Mouse (Mus musculus) megakaryocyte, embryonic 14.5 days (primary cell): Measurements from ENCODE around the gene Nr3c2. TPM values are rescaled to one million over a fixed set of nuclear protein-coding genes. Genes with fewer than 3 reads are reported as not detected.

Source experiments
- H3K27me3 ChIP-seq: replicated peaks from 2 replicates; pipeline ENCODE3; 2012; ENCODE audit warnings: inconsistent platforms
- H3K36me3 ChIP-seq: replicated peaks from 2 replicates; pipeline ENCODE3; 2012; ENCODE audit warnings: low read length, inconsistent platforms, mixed read lengths
- H3K4me1 ChIP-seq: 2 replicates; pipeline ENCODE4 v1.6.1; 2012; ENCODE audit warnings: inconsistent platforms
- H3K4me3 ChIP-seq: replicated peaks from 2 replicates; pipeline ENCODE3; 2012; ENCODE audit warnings: moderate library complexity, mild to moderate bottlenecking, inconsistent platforms
- H3K9me3 ChIP-seq: 2 replicates; pipeline ENCODE4 v1.6.1; 2012; ENCODE audit warnings: inconsistent platforms
- FLI1 ChIP-seq: IDR thresholded peaks from 2 replicates; pipeline ENCODE4 v1.6.1; 2012; ENCODE audit warnings: low read length, inconsistent platforms, mixed read lengths
- GATA1 ChIP-seq: IDR thresholded peaks from 3 replicates; pipeline ENCODE4 v1.6.1; 2012; ENCODE audit warnings: mixed read lengths, low read length, inconsistent platforms, borderline replicate concordance
- polyA plus RNA-seq: library from polyadenylated mRNA; stranded (reverse); fragments of >175 nt; gene quantifications from 2 replicates; pipeline ENCODE4 v1.2.3, GENCODE M21; 2012; ENCODE audit warnings: low replicate concordance; ENCODE audit not compliant: insufficient read depth

Nr3c2 gene
- polyA plus RNA-seq, 1 experiment = not detected

DNA sequence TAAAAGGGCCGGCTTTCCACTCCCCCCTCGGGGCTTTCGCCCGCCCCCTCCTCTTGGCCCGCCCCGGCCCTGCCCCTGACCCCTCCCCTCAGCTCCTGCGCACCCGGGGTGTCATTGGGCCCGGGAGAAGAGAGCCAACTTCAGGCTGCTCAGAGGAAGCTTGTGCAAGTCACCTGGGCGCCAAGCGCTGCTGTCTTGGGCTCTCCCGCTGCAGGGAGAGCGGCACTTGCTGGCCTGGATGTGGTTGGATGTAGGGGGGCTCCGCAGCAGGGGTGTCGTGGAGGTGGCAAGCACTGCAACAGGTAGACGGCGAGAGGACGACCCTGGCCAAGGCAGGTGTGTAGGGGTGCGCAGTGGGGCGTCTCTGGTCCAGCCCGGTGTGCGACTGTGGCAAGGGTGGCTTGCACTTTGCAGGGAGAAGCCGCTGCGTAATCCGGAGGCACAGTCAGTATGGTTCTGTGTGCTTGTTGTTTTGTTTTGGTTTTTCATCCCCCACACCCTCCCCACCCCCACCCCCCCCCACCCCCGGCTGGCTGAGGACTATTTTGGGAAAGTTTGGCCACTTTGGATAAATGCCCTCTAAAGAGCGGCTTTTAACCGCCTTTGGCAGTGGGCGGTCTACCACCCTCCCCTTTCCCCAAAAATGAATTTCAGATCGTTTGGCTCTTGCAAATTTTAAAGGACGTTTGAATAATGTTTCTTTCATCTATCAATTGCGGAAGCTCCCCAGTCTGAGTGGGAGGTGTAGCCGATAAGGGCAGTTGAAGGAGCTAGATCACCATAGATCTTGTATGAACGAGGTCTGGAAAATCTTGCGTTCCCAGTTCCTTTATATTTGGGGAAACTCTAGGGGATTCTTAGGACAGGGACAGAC, 3.2 kb downstream of the Nr3c2 start:
- H3K4me1 ChIP-seq = peaks cover 40% of the 10 kb centered on the region
- no peaks in the 10 kb centered on the region for H3K36me3 ChIP-seq
- TF ChIP-seq FLI1 (no peak), GATA1 (no peak)
- H3K9me3 ChIP-seq = 0 out of 2 replicates have a peak, but pooled peaks cover 6% of the 10 kb centered on the region
- peaks cover 55% of the 10 kb centered on the region for H3K27me3 ChIP-seq
- H3K4me3 ChIP-seq = peak overlapping the region; percentile 91

DNA sequence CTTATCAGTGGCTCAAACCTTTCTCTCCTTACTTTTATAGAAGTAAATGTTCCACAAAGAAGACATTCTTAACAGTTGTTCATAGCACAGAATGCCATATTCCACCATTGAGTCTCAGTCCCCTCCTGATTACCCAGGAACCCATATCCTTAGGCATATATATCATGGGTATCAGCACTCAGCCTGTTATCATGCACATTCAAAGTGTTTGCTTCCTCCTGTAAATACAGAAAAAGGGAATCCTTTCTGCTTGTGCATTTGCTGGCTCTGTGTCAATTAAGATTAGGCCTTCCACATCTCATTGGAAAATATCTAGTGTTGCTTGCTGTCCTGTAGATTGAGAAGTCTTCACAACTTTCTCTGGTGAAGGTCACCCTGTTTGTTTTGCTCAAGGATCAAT, 12.0 kb downstream of the Nr3c2 start:
- 0 out of 2 replicates have a peak, but pooled peaks cover 3% of the 10 kb centered on the region for H3K9me3 ChIP-seq
- TF ChIP-seq FLI1 = no peak
- H3K4me3 ChIP-seq = no peak overlapping the region

DNA sequence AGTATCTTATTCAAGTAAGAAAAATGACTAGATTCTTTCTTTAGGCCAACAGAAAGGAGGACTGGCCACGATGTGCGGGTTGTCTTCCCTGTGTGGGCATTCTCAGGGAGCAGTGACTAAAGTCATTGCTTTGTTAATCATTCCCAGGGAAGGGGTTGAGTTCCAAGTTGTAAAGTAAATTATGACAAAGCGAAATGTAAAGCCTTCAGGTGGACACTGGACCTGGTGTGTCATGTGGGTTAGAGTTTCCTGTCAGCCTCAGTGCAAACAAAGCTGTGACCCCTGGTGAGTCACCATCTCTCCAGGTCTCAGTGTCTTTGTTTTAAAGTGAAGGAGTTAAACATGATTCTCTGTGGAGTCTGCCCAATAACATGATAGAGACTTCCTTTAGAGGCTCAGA, 13.4 kb downstream of the Nr3c2 start:
- no peaks in the 10 kb centered on the region for H3K27me3 ChIP-seq
- no peaks in the 10 kb centered on the region for H3K4me1 ChIP-seq
- H3K36me3 ChIP-seq = no peaks in the 10 kb centered on the region
- H3K9me3 ChIP-seq = 0 out of 2 replicates have a peak, but pooled peaks cover 3% of the 10 kb centered on the region
- no peak overlapping the region for H3K4me3 ChIP-seq
- TF ChIP-seq FLI1 (no peak), GATA1 (no peak)

More for the DNA sequence above, 12.0 kb downstream of the Nr3c2 start:
- Histone ChIP-seq H3K4me1 (no peaks in the 10 kb centered on the region), H3K36me3 (no peaks in the 10 kb centered on the region), H3K27me3 (no peaks in the 10 kb centered on the region)

DNA sequence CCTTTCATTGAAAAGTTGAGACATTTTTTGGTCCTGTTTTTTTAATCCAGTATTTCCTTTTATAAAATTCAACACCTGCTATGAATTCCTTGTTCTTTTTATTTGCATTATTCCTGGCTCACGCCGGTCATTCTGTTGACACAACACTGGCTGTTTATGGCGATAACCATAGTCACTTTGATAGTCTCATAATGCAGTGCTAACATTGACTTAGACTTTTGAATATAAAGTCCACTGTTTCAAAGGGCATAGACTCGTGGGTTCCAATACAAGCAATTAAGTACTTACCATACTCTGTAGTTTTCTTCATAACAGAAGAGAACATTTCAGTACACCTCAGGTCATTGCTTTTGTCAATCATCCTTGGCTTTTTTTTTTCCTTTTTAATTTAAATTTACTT, 14.0 kb downstream of the Nr3c2 start:
- H3K9me3 ChIP-seq = 0 out of 2 replicates have a peak, but pooled peaks cover 3% of the 10 kb centered on the region
- H3K36me3 ChIP-seq = no peaks in the 10 kb centered on the region
- TF ChIP-seq FLI1 (no peak), GATA1 (no peak)
- H3K27me3 ChIP-seq = no peaks in the 10 kb centered on the region
- H3K4me1 ChIP-seq = no peaks in the 10 kb centered on the region
- no peak overlapping the region for H3K4me3 ChIP-seq

DNA sequence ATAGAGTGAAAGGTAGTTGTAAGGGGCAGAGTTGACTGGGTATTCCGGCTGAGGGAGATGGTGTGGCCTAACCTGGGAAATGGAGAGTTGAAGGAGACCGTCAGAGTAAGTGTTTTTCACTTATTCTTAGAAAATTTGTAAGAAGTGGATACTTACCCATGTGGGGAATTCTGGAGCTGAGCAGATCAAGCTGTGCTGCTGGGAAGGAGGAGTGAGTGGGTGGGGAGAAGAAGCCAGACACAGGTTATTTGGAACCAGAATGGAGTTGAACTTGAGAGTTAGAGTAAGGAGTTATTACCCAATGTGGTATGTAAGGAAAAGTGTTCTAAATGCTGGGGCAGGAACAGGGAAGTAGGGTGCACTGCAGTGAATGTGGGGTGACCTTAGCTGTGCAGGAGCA, 16.0 kb downstream of the Nr3c2 start:
- TF ChIP-seq FLI1 = no peak
- no peak for TF ChIP-seq GATA1
- no peaks in the 10 kb centered on the region for H3K36me3 ChIP-seq
- no peaks in the 10 kb centered on the region for H3K9me3 ChIP-seq
- H3K4me3 ChIP-seq = no peak overlapping the region
- no peaks in the 10 kb centered on the region for H3K27me3 ChIP-seq
- H3K4me1 ChIP-seq = no peaks in the 10 kb centered on the region

DNA sequence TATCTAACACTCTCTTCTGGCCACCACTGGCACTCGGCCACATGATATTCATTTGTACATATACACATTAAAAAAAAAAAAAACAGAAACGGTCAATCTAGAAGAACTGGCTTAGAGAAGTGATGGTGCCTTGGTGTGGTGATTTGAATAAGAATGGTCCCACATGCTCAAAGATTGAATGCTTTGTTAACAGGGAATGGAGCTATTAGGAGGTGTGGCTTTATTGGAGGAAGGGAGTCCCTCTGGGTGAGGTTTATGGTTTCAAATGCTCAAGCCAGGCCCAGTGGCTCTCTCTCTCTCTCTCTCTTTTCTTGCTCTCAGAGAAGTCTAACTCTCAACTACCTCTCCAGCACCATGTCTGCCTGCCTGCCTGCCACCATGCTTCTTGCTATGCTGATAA, 20.3 kb downstream of the Nr3c2 start:
- no peaks in the 10 kb centered on the region for H3K4me1 ChIP-seq
- no peaks in the 10 kb centered on the region for H3K36me3 ChIP-seq
- no peak overlapping the region for H3K4me3 ChIP-seq
- H3K27me3 ChIP-seq = no peaks in the 10 kb centered on the region
- H3K9me3 ChIP-seq = no peaks in the 10 kb centered on the region
- TF ChIP-seq GATA1 (no peak), FLI1 (no peak)

DNA sequence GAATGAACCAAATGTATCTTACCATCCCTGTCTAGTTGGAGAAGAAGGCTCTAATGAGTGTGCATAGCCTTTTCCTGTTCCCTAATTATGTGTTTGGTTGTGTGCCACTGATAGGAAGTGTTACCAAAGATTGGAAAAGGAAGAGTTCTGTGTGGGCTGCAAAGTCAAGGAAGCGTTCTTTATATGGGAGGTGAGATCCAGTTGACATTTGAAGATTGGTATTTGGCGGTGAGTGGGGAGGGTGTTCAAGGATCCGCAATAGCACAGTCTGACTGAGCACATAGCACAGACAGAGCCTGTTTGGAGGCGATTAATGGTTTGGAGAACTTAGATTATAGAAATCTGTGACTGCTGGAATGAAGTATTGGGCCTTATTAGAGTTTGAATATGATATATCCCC, 24.9 kb downstream of the Nr3c2 start:
- Histone ChIP-seq H3K4me1 (no peaks in the 10 kb centered on the region), H3K27me3 (no peaks in the 10 kb centered on the region), H3K4me3 (no peak overlapping the region), H3K9me3 (no peaks in the 10 kb centered on the region), H3K36me3 (no peaks in the 10 kb centered on the region)
- TF ChIP-seq FLI1 = no peak
- TF ChIP-seq GATA1 = no peak

DNA sequence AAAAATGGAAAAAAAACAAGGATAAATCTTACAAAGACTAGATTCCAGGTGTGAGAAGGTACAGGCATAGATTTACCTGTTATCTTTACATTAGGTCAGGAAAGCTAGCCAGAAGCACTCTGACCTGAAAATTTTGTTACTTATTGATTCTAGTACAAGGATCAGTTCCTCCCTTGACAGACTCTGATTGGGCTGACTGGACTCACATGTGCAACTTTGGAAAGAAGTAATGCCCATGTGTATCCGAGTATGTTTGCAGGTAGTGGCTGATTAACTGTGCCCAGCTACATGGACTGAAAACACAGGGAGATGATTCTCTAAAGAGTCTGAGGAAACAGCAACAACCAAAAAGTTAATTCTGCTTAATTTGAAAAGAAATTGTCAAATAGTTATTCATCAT, 29.1 kb downstream of the Nr3c2 start:
- no peak for TF ChIP-seq FLI1
- H3K4me1 ChIP-seq = no peaks in the 10 kb centered on the region
- H3K27me3 ChIP-seq = no peaks in the 10 kb centered on the region
- no peaks in the 10 kb centered on the region for H3K9me3 ChIP-seq
- no peaks in the 10 kb centered on the region for H3K36me3 ChIP-seq
- H3K4me3 ChIP-seq = no peak overlapping the region

DNA sequence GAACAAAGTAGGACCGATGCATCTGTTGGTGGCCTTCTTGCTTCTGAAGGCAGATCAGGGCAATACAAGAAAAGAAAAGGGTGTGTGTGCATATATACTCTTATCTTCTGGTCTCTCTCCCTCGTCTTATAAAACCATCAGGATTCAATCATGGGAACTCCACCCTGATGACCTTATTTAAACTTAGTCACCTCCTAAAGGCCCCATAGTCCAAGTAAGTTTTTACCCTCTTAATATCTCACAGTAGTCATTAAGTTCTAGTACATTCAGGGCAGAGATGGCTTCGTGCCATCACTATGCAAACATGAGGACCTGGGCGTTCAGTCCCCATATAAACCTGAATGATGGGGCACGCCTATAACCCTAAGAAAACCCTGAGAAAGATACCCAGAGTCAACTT, 29.6 kb downstream of the Nr3c2 start:
- Histone ChIP-seq H3K27me3 (no peaks in the 10 kb centered on the region), H3K9me3 (no peaks in the 10 kb centered on the region), H3K4me3 (no peak overlapping the region), H3K4me1 (no peaks in the 10 kb centered on the region), H3K36me3 (no peaks in the 10 kb centered on the region)
- TF ChIP-seq GATA1 = no peak
- no peak for TF ChIP-seq FLI1

DNA sequence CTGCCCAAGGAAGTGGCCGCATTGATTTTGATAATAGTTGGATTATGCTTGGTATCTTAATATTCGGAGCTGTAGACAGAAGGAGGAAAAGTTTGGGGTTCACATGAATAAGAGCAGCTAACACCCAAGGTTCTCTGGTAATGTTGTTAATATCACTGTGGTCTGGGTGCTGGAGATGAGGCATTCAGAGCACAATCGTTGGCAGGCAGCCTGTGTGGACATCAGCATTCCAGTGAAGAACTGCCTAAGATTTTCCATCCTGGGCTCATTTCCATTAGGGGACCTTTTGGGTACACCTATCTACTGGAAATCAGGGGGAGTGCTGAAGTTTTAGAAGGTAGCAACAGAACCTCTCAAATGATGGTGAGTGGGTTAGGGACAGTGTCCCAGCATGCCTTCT, 65.8 kb downstream of the Nr3c2 start:
- no peaks in the 10 kb centered on the region for H3K27me3 ChIP-seq
- no peak overlapping the region for H3K4me3 ChIP-seq
- H3K9me3 ChIP-seq = 0 out of 2 replicates have a peak, but pooled peaks cover 6% of the 10 kb centered on the region
- no peaks in the 10 kb centered on the region for H3K4me1 ChIP-seq
- TF ChIP-seq GATA1 (no peak), FLI1 (no peak)
- H3K36me3 ChIP-seq = no peaks in the 10 kb centered on the region
